Mouse (Mus musculus) testis, postnatal 14 days (tissue): ENCODE measurements around the gene Smg1.

Source experiments
- DNase-seq: peaks from one replicate; pipeline ENCODE4 v3.0.0; 2021; ENCODE audit warnings: low spot score

Smg1 gene

DNA sequence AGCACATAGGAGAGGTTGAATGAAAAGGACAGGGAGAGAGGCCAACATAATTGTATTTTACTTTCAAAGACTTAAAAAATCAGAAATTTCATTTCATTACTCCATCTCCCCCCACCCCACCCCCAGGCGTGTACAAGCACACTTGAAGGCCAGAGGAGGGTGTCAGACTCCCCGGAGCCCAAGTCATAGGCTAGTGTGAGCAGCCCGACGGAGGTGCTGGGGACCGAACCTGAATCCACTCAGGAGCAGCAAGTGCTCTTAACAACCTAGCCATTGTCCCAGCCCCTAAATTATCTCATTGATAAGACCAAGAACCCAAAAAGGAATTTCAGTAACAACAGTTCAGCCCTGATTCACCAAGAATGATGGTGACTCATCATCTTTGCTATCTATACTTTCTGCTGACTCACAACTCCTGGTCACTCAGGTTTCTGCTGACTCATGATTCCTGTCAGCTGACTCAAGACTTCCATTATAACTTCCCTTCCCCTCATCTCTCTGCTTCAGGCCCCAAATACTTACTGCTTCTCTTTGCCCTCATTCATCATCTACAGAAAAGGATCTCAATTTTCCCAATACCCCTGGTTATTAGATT is 138.9 kb downstream of the Smg1 start:
- DNase-seq = no peak

- DNase-seq = no peak
Measured at GRCm38 (mm10) chr7:118103462-118104379, 139.7 kb downstream of the Smg1 start.

- DNase-seq = no peak
Measured at GRCm38 (mm10) chr7:118102678-118103461, 140.6 kb downstream of the Smg1 start.

- DNase-seq = no peak
Measured at GRCm38 (mm10) chr7:118102231-118102630, 141.2 kb downstream of the Smg1 start.

GRCm38 (mm10) chr7:118097615-118098014 is 145.9 kb downstream of the Smg1 start:
- no peak for DNase-seq
